Mouse (Mus musculus): ENCODE measurements at regions not wholly inside any gene's neighbourhood (a gene's known extent, or its start where the extent isn't known, plus 50 kb on each side); places are given as distances from the start of the nearest gene placed in this dataset.

DNA sequence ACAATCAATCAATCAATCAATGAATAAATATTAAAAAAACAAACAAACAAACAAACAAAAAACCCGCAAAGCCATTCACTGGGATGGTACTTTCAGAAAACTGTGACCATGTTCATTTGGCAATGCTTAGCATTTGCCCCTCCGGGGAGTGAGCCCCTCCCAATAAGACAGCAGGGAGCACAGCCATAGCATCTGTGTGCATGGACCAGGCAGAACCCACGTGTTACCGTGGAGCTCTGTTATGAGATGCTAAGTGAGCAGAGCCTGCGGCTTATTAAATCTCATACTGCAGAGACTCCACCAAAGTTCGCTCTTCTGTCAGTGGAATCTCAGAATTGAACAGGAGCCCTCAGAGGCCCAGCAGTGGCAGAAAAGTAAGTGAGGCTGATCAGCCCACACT lies 438.7 kb upstream of the Atp11b start:
- no peak for DNase-seq (ENCODE audit: low spot score in 2 of 2)

DNA sequence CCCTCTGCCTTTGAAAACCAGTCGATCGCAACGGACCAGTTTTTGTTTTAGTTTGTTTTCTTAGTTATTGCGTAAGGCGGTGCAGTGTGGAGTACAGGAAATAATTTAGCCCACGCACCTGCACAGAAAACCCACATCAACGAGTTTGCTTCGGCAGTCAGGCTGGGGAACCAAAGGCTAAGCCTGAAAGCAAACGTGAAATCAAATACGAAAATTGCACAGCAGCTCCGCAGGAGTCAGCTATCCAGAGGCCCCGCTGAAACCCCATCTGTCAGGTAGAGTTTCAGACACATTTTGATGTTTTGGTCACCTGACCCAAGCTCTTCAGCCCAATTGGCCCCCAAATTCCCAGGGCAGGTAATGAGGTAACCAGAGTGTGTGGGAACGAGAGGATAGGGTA lies 435.6 kb upstream of the Atp11b start:
- DNase-seq (ENCODE audit: low spot score in 2 of 2) = no peak

DNA sequence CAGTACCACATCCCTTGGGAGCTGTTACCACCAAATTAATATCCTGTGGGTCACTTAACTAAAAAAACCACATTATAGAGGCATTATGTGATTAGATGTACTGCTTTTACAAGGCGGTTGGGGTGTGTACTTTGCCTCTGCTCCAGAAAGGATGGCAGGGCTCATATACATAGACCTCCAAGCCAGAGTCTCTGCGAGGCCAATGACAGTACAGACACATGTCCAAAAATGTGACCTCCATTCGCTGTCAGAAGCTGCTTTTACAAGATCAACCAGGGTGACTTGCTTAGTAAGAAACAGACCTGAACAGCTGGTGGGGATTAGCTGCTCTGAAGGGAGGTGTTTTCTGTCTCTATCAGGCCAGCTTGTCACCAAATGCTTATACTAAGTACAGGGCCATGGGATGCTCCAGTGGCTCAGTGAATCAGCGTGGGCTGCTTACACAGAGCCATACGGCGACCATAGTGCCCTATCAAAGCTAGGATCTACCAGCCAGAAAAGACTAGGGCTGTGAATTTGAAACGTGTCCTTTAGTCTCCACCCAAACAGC lies 433.0 kb upstream of the Atp11b start:
- no peak for DNase-seq (ENCODE audit: low spot score in 2 of 2)

DNA sequence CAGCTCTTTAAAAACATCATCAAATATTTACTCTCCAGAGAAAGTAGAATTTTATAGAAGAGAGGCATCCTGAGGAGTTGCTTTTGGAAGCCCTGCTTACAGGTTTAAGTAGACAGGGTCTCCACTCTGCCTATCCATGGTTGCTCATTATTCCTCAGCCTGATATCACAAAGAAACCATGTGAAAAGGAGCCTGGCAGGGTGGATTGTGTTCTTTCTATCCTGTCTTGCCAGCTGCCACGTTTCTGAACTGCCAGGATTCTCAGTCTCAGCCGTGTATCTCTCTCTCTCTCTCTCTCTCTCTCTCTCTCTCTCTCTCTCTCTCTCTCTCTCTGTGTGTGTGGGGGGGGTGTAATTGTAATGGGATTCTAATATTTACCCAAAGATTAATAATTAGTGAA lies 431.9 kb upstream of the Atp11b start:
- no peak for DNase-seq (ENCODE audit: low spot score in 2 of 2)

DNA sequence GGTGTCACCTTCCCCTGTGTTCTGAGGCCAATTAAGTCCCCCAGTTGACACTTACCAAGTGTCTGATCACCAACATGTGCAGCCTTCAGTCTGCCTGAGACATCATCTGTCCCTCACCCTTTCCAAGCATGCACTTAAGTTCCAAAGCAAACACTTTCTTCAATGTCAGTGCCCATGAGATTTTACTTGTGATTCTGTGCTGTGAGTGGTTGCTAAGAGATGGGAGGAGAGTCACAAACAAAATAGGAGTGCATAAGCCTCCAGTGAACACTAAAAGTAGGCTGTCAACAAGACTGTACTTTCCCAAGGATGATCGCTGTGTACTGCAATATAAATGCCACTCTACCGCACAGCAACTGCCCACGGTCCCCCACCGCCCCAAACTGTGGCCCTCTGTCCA lies 431.0 kb upstream of the Atp11b start:
- DNase-seq (ENCODE audit: low spot score in 2 of 2) = no peak

DNA sequence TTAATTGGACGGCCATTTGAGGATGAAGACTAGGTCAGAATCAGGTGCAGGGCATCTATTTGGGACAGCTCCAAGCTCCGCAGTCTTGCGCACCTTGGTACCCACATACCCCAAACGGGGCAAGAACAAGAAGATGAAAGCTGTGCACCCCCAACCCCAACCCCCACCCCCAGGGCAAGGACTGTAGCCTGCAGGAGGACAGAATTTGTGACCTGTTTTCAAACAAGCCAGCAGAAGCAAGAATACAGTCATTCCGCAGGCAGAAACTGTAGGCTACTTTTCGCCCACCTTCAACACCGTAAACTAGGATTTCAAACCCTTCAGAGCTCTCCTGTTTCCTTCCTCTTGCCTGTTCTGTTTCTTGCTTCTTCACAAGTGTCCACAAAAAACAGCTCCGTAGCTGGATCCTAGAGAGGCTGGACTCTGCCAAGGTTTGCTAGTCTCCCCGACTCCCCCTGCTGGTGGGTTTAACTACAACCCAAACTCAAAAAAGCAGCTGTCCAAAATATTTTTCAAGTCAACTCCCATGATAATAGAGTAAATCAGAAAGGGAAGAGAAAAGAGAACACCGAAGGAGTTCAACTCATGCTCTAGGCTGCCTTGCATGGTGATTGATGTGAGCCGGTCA lies 430.3 kb upstream of the Atp11b start:
- no peak for DNase-seq (ENCODE audit: low spot score in 2 of 2)

DNA sequence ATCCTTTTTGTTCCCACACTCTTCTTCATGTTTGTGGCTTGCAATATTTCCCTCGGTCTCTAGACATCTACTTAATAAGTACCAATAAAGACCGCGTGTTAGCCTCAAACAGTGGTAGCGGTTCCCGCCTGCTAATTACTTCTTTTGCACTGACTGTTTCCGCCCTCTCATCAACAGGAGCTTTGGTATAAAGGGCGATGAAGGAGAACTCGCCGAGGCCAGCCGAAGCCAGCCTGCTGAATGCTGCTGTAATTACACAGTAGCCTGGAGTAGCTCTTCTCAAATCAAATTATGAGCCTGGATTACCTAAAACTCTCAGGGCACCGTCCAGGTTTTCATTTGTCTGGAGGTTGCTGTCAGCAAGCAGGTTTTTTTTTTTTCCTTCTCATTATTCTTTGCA lies 429.7 kb upstream of the Atp11b start:
- no peak for DNase-seq (ENCODE audit: low spot score in 2 of 2)

DNA sequence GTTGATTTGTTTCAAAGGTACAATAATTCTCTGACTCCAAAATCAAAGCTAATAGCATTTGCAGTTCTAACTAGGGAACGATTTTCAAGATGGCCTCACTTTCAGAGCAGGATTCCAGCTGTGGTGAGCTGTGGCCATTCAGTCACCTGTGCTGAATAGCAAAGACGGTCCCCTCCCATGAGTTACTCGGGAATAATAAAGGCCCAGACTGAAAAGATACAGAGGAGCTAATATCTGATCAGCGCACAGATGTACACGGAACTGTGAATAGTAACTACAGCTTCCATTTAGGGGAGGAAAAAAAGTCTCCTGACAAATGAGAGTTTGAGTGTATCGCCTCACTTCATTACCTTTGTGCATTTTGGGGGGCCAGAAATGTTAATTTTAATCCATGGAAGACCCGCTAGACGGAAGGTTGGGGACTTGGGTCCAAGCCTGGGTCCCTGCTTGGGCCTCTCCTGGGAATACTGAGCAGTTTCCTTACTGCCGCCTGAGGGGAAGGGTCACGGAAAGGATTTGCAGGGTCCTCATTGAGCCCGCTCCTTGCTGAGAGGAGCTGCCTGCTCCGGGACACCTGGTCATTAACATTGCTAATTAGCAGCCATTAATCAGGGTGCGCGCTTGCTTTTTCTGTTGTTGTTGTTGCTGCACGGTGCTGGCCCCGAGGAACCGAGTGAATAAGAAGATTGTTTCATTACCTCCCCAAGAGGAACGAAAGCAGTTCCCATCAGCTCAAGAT lies 421.2 kb upstream of the Atp11b start:
- DNase-seq (ENCODE audit: low spot score in 2 of 2) = no peak

DNA sequence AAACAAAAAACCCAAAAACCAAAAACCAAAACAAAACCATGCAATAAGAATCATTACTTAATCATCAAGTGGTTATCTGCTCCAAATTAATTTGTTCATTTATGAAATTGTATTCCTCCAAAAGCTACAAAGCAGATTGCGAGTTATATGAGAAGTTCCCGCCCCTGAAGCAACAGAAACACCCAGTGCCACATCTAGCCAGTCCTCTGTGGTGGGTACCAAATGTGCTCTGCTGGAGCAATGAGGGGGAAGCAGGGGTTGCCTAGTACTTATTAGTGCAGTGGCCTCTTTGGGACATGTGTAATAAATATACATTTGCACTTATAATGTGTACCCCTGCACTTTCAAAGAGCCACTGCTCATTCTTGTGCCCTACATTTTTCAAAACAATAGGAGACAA lies 419.9 kb upstream of the Atp11b start:
- DNase-seq (ENCODE audit: low spot score in 2 of 2) = no peak

DNA sequence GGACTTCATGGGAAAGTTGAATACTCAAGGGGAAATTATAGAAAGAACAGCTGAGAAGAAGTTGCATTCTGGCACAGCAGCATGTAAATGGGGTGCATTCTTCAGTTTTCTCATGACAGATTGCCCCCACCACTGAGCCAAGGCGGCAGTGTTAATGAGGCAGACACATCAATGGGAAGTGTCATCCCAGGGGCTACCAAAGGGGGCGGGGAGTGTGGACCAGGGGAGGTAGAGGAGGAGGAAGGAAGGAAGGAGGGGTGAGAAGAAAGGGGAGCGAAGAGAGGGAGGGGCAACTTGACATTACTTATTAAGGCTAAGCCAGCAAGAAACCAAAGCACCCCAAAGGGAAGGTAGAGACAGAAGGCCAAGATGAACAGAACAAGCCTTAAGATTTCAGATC lies 419.4 kb upstream of the Atp11b start:
- DNase-seq (ENCODE audit: low spot score in 2 of 2) = no peak

DNA sequence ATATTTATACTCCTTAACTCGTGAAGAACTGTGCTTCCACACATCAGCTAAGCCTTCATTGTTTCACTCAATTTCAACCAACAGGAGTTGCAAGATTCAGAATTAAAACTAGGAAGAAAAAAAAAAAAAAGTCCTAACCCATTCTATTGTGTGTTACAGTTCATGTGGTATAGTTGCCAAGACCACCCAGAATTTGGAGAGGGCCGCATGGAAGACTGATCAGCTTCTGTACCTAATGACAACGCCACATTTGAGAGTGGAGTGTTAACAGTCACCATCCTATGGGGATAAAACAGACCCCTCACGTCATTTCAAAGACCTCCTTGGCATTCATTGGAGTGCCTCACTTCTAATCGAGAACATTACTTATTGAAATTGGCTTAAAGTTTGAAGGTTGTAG lies 418.1 kb upstream of the Atp11b start:
- DNase-seq (ENCODE audit: low spot score in 2 of 2) = no peak

DNA sequence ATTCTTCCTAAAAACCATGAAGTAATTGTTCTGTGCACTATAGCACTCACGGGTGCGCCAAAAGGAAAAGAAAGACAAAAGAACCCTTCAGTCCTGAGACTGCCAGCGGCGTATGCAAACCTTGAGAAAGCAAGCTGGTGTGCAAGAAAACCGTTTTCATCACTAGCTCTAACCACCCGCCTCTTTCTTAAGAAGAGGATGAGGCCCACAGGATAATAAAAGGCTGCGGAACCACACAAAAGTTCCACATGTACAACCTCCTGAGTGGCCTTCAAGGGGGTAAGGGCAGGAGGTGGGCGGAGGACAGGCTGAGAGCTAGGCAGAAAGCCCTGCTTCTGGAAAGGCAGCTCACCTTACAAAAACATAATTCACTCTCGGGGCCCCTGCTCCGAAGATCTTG lies 413.4 kb upstream of the Atp11b start:
- DNase-seq (ENCODE audit: low spot score in 2 of 2) = no peak

DNA sequence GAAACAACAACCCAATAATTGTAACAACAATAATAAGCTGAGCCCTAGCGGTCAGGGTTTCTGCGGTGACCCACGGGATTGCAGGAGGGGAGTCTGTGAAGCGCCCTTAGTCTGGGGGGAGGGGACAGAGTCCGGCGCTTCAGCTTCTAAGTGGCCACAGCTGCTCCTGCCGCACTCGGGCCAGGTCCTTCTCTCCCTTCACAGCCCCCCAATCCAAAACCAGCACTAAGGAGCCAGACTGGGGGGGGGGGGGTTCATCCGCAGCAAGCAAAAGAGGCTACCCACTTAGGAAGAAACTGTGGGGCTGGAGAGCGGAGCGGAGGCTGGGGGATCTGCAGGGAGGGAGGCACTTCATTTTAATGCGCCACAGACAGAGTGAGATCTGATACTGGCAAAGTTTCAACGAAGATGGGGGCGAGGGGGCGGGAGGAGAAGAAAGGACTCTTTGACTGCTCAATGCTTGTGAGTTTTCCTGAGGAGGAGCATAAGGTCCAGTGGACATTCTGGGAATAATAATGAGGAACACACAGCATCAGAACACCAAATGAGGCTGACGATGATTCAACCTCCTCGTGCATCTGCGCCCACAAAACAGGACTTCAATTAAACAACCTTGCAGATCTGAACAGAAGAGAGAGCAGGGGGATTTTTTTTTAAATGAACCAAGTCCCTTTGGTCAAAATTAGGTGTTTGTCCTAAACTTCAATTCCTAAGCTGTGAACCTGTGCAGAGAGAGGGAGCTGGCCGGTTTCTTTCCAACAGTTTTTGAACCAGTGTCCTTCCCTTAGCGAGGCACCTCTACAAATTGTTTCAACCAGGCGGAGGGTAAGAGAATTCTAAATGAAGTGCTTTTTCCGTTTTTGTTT lies 412.7 kb upstream of the Atp11b start:
- no peak for DNase-seq (ENCODE audit: low spot score in 2 of 2)

DNA sequence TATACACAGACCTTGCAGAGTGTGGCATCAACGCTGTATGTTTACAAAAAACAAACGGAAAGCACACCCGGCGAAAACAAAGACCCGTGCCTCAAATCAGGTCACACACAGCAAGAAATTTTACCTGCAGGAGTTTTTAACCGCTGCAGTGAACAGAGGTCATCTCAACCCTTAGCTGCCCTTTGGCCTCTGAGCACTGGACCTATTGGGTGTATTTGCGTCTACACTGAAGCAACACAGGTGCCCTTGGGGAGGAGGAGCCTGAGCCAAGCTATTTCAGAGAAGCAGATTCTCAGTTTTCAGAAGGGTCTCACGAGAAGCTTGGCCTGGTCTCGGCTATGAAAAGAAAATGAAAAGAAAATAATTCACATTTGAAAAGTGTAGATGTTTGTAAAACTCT lies 412.1 kb upstream of the Atp11b start:
- DNase-seq (ENCODE audit: low spot score in 2 of 2) = no peak

DNA sequence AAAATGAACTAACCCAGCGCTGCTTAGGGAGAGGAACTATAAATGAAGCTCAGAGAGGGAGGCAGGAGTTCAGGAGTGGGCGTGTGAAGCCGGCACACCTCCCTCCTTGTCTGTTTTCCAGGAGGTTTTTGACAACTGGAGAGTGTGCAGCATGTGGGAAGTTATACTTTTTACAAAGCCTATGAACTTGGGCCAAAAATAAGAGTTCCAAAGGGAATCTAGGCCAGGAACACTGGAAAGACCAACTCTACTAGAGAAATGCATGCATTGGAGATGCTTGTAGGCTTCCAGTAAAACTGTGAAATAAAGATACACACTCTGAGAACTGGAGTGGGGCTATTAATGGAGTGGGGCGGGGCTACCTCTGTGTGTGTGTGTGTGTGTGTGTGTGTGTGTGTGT lies 411.3 kb upstream of the Atp11b start:
- no peak for DNase-seq (ENCODE audit: low spot score in 2 of 2)

DNA sequence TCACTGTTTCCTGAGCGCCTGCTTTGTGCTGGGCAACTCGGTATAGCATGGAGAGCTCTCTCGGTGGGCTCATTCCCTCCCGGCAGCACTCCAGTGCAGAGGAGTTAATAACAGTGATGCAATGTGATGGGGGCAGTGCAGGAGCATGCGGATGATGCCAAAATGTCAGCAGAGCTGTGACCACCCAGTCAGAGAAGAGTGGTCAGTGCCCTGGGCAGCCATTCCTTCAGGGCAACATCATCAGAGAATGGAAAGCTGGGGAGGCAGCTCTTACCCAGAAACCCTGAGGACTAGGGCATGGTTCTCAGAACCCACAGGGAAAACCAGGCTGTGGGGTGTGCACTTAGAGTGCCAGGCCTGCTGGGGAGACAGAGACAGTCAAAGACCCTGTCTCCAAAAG lies 410.0 kb upstream of the Atp11b start:
- DNase-seq (ENCODE audit: low spot score in 2 of 2) = no peak

DNA sequence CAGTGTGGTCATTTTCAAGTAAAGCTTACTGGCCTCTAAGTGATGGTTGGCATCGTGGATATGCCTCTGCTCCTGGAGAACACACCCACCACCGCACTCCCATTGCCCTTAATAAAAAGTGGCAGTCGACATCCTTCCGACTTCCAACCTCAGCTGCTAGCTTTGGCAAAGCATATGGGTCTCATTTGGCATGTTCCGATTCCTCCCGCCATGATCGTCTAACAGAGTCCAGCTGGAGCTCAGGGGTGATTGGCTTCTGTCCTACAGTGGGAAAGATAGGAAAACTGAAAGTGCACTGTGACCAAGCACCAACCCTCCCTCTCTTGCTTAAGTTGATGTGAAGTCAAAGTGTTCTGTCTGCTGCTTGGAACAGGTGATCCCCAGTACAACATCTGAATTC lies 404.8 kb upstream of the Atp11b start:
- DNase-seq (ENCODE audit: low spot score in 2 of 2) = no peak

DNA sequence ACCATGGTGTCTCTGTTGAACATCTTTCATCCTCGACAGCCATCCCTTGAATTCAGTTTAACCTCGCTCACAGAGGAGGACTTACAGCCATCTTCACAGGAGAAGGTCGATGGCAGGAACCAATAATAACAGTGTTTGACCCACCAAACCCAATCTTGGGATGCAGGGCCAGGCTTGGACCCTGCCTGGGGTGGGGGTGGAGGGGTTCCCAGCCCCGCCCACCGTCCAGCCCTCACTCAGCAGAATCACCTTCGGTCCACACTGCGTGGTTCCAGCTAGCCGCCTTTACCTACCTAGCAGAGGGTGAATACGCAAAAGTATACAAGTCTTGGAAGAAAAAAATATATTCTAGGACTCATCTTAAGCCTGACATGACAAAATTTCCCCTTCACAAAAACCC lies 400.5 kb upstream of the Atp11b start:
- no peak for DNase-seq (ENCODE audit: low spot score in 2 of 2)

DNA sequence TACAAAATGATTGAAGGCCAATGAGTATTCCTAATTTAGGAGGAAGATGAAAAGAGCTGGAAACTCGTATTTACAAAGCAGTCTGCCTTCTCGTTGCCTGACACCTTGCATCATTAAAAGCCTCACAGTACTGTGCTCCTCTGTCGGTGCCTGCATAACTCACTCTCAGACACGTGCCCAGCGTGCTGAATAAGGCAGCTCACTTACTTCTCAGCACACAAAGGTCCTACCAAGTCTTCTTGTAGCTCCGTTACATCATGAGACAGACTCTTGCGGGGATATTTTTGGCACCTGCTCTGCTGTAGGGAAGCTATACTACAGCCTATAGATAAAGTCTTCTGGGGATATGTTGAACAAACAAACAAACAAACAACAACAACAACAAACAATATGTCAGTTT lies 400.0 kb upstream of the Atp11b start:
- DNase-seq (ENCODE audit: low spot score in 2 of 2) = no peak

DNA sequence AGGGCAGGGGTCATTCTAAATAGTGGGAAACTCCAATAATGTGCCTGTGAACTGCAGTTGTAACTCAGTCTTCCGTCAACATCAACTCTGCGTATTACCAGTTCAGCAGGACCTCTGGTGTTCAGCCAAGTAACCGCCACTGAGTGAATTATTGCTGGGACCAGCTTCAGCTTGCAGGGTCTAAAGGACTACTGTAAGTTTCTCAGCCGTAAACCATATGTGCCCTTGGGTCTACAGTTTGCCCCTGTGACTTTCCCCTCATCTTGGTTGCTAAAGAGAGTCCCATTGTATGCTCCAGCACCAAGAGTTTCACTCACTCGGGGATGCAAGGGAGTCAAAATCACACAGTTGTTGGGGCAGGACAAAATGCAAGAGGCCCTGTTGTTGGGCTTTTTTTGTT lies 399.6 kb upstream of the Atp11b start:
- no peak for DNase-seq (ENCODE audit: low spot score in 2 of 2)

DNA sequence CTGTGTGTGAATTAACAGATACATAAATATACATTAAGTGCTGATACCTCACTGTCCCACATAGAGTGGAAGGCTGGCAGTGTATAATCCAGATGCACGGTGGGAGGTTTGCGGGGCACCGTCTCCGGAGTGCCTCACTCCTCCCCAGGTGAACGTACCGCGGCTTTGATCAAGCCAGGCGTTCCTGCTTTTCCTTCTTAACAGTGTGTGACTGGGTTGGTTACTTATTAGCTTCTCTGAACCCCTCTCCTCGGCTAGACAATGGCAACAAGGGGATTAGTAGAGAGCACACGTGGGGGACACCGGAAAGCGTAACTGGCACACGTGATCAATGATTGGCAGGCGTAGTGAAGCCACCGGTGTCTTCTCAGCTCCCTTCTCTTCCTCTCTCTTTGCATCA lies 396.8 kb upstream of the Atp11b start:
- DNase-seq (ENCODE audit: low spot score in 2 of 2) = no peak

DNA sequence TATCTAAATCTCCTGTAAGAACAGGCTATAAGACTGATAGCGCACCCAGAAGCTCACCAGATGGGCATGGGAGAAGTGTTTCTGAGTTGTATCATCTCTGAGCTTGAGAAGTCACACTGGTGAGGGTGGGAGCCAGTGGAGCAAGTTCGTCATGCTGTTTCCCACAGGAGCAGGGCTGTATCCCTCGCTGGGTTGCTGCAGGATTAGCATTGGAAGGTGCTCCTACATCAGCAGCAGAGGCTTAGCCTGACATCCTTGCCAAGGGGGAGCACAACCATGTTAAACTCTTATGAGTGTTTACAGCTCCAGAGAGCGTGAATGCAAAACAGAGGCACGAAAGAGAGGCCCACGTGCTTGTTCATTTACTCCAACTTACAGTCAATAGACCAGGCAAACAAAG lies 395.4 kb upstream of the Atp11b start:
- DNase-seq (ENCODE audit: low spot score in 2 of 2) = no peak

DNA sequence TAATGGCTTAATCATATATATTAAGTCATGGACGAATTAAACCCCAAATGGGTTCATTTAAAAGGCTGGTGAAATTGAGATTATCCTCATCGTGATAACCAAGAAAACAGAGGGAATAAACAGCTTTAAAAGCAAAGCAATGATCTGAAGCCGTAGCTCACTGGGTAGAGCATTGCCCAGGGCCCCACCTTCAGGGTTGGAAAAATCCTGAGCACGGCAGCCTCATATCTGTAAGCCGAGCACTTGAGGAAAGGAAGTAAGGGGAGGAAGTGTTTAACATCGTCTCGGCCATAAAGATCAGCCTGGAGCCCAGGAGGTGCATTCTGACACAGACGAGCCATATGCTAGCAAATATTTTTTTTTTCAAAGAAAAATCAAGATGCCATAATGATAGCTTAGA lies 394.6 kb upstream of the Atp11b start:
- DNase-seq (ENCODE audit: low spot score in 2 of 2) = no peak
